Mouse (Mus musculus): ENCODE data around the gene D430042O09Rik.

DNA sequence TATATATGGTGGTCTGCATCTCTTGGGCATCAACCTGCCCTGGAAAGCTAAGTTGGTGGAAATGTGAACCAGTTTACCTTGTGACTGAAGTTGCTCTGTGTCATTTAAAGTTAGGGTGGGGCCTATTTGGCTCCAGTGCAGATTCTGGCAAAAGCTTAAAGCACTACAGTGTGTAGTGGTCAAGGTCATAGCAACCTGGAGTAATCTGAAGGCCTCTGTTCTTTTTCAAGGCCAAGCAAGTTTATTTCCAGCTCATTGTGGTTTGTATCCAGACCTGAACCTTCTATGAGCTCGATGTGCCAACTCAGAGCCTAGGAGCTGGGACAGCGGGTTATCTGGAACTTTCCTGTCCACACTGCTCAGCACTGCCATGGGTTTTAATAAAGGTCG, 45.6 kb downstream of the D430042O09Rik start:
- TF ChIP-seq POLR2A (IDR thresholded peaks at IDR 0.05; ENCODE audit: borderline replicate concordance, low read depth, low read length) (no peak), CTCF (IDR thresholded peaks at IDR 0.05; ENCODE audit: low read depth, low read length) (no peak)
